Mouse (Mus musculus) heart, adult 2 months (tissue): Measurements from ENCODE around the gene Atp5mpl.

Experiments used
- CTCF ChIP-seq: fragments of 200-600 bp; IDR thresholded peaks from 2 replicates; pipeline ENCODE4 v1.8.1; 2022; ENCODE audit warnings: antibody characterized with exemption, mild to moderate bottlenecking, moderate library complexity
- EP300 ChIP-seq: fragments of 200-500 bp; IDR thresholded peaks from 2 replicates; pipeline ENCODE4 v1.6.1; 2011; ENCODE audit warnings: low read depth, low read length, control low read depth; ENCODE audit not compliant: insufficient read depth
- POLR2A ChIP-seq: fragments of 200-500 bp; IDR thresholded peaks from 2 replicates; pipeline ENCODE4 v1.6.1; 2011; ENCODE audit warnings: mild to moderate bottlenecking, low read depth, low read length, control low read depth; ENCODE audit not compliant: insufficient read depth

GRCm38 (mm10) chr12:111986756-111987155 is 20.0 kb upstream of the Atp5mpl start:
- no peak for TF ChIP-seq EP300
- no peak for TF ChIP-seq CTCF
- no peak for TF ChIP-seq POLR2A
